Mouse (Mus musculus) embryo, embryonic 9.5 days (tissue): Measurements from ENCODE around the gene Bcl2l12.
"Not testable (repeated sequence)": the region's sequence is repeated elsewhere in the genome, so short reads cannot be mapped to it uniquely, and the experiment has no call there.

ENCODE experiments used
- DNase-seq: peaks from one replicate; pipeline ENCODE4 v3.0.0-alpha.2; 2017; ENCODE audit errors: extremely low spot score

The Bcl2l12 gene

DNA sequence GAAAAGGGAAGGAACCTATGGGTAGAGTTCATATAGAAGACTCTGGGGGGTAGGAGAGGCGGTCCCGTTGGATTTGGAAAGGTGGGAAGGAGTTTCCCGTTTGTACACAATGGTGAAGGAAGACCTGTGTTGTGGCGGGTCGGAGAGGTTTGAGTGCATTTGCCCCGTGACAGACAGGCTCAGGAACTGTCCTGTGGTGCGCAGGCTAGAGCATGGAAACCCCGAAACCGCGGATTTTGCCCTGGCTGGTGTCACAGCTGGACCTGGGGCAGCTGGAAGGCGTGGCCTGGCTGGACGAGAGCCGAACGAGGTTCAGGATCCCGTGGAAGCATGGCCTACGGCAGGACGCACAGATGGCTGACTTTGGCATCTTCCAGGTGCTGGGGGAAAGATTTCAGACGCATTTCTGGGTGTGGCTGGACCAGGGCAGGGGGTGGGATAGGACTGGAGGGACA is at the start of gene Bcl2l12:
TSS of gene Bcl2l12 (minus strand) at position 212 of the 455 bp plus-strand sequence.
- DNase-seq = peak; percentile 50

DNA sequence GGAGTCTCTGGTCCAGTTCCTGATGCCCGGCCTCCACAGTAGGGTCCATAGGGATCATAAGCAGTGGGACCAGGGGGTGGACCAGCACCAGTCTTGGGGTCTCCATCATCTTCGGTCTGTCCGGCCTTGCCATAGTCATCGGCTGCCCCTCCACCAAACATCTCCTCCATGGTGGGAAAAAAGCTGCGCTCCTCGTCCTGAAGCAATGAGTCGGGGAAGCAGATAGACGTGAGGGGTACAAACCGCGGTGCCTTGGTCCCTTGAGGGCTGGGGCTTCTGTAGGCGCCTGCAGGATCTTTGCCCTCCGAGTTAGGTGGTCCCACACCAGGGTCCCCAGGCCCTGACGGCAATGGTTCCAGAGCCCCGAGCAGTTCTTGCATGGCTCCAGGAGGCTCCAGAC is 49.0 kb upstream of the Bcl2l12 start:
- no peak for DNase-seq

DNA sequence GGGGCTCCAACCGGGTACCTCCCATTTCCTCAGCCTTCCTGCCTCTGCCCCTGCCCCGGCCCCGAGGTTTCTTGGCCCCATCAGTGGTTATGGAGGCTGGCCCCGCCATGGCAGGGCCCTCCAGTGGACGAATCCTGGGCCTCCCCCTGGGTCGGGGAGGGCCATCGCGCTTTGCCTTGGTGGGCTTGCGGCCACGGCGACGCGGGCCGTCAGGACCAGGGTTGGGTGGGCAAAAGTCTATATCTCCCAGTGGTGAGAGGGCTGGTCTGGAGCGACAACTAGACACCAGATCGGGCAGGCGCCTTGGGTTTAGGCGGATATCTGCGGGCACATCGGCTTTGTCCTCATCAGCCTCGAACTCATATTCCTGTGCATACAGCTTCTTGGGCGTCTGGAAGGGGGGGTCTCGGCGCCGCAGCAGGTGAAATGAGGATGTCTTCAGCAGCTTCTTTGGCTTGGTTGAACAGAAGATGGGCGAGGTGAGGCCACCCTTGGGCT is 48.4 kb upstream of the Bcl2l12 start:
- no peak for DNase-seq

DNA sequence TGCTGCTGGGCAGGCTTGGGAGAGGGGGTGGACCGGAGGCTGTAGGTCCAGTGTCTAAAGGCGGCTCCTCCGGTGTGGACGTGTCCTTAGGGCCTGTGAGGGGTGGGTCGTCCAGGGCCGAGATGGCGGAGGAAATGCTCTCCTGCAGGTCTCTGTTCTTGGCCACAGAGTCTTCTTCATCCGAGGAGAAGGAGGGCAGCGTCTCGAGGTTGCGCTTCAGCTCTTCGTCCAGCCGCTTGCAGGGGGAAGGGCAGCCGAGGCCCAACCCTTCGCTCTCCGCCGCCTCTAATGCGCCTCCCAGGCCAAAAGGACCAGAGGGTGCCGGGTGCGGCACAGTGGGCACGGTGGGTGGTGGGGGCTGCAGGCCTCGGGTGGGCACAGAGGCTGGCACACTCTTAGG is 47.2 kb upstream of the Bcl2l12 start:
- no peak for DNase-seq

DNA sequence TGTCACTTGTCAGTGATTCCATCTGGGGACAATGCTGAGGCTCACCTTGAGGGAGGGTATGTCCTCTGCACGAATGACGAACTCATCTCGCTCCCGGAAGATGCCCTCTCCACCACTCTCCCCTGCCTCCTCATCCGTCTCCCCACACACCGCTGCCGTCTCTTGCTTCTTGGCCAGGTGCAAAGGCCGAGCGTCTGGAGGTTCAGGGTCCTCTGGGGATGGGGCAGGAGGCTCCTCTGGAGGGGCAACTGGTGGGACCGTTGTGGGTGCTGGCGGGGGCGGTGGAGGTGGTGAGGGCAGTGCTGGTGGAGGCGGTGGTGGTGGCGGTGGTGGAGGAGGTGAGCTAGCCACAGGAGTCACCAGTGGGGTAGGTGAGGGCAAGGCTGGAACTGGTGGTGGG is 44.8 kb upstream of the Bcl2l12 start:
- DNase-seq = no peak

DNA sequence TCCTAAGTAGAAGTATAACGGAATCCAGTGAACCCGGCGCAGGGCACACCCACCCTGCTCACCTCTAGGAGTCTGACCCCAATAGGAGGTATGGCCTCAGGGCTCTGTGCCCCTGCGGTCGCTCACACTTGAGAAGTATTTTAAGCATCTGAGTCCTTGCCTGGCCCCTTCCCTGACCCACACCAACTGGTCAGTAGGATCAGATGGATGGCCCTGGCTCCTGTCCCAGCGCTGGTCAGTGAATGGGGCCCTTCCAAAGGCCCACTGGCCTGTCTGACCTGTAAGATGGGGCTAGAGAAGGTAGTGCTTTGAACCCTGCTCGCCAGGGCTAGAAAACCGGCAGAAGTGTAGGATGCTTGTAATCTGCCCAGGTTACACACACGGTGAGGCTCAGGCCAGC is 42.3 kb upstream of the Bcl2l12 start:
- no peak for DNase-seq

DNA sequence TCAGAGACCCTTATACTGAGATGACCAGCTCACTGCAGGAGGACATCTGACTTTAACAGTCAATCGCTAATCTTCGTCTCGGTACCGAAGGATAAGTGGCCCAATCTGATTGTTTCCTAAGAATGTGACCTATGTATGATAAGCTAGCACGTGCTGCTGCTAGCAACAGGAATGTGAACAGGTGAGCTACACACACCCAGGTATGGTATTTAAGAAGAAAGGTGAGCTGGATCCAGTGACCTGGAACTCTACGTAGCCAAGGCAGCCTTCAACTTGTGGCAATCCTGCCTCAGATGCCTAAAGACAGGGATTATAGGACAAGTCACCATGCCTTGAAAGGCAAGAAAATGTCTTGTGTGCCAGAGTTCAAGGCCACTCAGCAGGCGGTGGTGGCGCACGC is 39.9 kb upstream of the Bcl2l12 start:
- DNase-seq = no peak

DNA sequence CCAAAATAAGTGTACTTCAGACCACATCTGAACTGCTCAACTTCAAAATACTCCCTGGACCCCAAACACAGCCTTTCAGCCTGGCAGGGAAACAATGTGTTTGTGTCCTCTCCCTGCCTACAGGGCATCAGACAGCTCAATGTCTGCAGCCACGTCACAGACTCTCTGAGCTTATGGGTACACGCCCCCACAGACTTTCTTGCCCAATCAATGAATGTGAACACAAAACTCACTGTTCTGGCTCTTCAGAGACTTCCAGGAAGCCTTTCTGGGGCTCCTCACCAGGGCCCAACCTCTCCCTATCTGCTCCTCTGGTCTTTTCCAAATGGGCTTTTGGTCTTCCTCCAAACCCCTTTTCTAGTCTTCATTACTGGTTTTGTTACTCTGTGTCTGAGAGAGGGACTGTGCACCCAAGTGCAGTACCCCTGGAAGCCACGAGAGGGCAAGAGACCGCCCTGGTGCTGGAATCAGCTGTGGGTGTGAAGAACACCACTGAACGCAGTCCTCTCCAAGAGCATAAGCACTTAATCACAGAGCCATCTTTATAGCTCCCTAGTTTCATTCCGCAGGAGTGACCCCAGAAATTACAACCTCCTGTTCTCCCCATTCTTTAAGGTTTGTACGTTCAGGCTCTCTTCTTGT is 39.3 kb upstream of the Bcl2l12 start:
- peak; percentile 59 for DNase-seq

DNA sequence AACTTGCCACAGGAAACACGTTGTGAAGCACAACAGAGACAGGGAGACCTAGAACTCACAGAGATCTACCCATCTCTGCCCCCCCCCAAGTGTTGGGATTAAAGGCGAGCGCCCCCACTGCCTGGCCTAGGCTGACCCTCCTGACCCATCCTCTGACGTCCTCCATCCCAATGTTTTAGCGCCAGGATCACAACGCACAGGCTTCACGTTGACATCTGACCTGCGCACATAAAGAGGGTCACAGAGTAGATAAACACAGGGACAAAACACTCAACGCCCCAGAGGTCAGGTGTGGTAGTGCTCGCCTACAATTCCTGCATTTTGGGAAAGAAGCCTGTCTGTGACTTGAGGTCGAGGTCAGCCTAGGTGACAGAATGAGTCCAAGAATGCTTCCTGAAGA is 38.2 kb upstream of the Bcl2l12 start:
- DNase-seq = no peak

DNA sequence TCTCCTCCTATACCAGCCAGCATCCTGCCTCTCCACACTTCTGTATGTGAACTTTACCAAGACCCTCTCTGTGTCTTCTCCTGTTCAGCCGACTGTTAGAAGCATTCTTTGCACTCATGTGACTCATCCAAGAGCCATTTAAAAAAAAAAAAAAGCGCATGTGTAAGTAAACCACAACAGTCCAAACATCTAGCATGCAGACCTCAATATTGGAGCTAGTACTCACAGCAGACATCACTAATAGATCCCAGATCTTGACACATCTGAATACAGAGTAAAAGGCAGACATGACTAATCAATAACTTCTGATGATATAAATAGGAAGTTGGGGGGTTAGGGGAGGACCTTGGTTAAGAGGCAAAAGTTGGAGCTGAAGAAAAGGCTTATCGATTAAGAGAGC is 37.1 kb upstream of the Bcl2l12 start:
- DNase-seq = no peak

DNA sequence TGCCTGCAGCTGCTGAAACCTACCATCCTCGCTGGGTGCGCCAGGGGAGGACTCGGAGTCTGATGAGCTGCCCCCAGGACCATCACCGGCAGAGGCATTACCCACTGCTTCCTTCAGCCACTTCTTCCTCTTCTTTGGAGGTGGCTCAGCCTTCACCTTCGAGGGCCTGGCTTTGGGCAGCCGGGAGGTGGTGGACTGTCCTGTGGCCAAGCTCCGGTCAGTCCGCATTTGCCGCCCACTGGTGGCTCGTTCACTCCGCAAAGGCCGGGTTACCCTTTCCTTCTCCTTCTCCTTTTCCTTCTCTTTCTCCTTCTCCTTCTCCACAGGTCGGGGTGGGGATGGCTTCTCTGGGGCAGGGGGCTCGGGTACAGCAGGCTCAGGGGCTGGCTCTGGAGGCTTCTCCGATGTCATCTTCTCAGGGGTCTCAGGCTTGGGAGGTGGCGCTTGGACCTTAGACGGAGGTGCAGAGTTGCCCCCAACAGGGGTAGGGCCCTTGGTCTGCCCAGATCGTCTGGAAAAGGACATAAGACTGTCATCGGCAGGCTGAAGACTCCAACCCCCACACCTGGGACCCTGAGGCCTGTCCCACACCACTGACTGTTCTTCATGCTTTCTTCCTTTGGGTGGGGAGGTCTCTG is 35.3 kb upstream of the Bcl2l12 start:
- DNase-seq = no peak

DNA sequence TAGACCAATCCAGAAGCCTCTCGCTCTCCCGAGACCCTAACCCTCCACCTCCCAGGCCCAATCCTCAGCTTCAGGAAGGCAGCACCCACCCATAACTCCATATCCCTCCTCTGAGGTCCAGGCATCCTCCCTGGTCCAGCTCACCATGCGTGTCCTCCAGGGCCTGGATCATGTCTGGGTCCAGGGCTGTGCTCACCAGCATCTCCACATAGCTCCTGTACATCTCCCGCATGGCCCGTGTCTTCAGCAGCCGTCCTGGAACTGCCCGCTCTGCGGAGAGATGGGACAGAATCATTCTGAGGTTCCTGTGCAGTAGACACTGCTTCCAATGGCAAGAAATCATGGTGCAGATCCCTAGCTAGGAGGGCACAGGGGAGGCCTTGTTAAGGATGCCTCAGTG is 32.3 kb upstream of the Bcl2l12 start:
- no peak for DNase-seq

DNA sequence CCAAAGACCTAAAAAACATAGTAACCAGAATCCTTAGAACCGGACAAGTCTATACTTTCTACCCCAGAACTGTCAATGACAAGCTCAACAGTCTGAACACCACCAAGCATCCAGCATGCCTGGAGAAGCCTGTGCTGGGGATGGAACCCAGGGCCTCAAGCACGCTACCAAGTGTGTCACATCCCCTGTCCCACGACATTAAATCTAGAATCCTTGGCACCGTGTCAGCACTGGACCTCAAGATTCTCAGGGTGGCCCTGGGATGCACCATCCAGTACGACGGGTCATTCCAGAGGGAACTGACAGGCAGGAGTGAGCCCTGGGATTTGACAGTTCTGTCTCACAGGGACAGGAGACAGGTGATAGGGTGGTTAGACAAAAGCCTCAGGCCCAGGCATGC is 31.5 kb upstream of the Bcl2l12 start:
- no peak for DNase-seq

DNA sequence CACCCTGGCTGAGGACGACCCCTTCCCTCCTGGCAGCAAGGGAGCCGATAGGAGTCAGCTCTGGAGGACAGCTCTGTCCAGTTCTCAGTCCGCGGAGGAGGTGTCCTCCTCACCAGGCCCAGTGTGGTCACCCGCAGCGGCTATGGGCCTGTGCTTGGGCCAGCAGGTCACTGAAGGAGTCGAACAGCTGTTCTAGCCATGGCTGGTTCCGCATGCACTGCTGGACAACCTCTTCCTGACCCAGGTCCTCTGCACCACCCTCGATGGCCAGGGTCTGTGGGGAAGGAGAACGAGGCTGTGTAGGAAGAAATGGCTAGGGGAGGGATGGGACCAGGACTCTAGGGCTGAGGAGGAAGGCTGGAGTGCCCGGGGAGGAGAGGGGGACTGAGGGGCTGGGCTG is 29.8 kb upstream of the Bcl2l12 start:
- no peak for DNase-seq

DNA sequence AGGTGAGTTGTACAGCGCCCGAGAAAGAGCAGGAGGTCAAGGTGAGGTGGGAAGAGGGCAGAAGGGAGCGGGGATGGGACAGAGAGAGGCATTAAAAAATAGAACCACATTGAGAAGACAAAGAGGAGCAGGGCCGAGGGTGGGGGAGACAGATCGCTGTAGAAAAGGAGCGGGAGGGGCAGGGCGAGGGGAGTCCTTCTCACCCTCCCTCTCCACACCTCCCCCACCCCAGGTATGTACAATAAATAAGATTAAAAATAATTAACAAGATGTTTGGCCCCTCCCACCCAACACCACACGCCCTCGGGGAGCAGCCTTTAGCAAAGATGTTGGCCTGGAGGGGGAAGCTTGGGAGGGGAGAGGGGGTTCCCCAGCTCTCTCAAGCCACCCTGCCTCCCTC is 29.2 kb upstream of the Bcl2l12 start:
- DNase-seq = no peak

DNA sequence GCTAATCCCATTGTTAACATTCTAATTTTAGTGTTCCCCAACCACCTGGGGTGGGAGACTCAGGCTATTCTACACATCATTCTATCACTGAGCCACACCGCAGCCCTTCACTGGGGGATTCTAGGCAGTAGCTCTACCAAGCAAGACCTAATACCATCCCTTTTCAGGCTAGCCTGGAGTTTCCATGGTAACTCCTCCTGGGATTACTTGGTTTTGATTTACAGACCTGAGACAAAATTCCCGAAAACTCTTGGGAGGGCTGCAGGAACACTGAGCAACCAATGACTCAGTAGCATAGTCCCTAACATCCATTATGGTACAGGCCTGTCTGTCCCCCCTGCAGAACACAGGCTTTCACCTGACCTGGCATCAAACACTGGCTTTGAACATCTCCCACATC is 27.7 kb upstream of the Bcl2l12 start:
- no peak for DNase-seq

DNA sequence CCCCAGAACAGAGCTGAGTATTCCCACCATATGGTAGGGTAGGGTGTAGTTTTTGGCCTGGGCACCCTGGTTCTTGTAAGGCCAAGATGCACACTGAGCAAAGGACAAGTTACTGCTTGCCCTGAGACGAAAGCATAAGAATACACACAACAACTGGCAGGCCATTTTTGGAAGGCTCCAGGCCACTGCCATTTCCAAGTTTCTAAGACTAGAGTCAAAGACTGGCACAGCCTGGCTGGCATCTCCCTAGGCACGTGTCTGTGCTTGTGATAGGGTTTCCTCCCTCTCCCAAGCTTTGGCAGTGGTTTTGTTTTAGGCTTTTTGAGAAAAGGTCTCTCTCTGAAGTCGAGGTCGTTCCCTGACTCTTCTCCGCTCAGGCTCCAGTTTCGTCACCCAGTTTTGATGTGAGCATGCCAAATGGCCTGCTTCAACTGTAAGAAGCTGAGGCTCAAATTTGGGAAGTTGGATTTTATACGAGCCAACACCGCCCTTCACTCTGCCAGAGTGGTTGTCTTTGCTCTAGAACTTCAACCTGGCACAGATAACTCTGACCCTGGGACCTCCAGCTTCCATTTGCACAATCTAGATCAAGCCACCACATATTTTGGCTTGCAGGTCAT is 27.2 kb upstream of the Bcl2l12 start:
- no peak for DNase-seq

DNA sequence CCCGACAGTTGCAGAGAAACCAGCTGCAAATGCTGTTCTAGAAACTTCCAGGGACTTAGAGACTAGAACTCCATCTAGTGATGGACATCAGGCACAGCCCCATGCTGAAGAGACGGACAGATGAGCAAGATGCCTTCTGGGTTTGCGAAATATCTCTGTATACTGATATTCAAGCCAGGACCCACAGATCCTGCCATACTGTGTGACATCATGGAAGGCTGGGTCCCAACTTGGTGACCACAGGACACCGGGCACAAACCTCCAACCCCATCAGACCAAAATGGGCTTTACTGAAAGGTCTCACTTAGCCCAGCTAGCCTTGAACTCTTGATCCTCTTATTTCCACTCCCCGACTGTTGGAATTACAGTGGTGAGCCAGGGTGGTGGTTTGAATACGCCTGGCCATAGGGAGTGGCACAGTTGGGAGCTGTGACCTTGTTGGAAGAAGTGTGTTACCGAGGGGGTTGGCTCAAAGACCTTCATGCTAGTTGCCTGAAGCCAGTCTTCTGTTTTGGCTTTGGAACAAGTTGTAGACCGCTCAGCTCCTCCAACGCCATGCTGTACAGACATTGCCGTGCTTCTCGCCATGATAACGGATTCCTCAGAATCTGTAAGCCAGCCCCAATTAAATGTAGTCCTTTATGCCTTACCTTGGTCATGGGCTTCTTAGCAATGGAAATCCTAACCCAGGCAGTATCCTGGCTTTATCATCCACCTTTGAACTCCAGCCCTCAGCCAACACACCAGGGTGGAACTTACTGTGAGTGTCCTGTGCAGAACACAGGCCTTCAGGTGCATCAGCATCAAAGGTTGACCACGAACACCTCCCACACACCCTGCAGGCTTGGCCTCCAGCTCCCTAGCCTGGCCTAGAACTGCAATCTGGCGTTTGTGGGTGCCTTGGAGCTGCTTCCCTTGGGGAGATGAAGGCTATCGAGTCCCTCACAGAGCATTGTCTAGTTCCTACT is 26.1 kb upstream of the Bcl2l12 start:
- no peak for DNase-seq

DNA sequence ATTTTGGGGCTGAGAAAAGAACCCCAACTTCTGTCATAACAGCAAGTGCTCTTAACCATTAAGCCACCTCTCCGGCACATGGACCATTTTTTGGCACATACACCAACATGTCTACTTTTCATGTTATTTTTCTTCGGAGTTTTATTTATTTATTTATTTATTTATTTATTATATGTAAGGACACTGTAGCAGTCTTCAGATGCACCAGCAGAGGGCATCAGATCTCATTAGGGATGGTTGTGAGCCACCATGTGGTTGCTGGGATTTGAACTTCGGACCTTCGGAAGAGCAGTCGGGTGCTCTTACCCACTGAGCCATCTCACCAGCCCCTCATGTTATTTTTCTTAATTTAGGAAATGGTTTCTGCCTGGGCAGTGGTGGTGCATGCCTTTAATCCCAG is 25.2 kb upstream of the Bcl2l12 start:
- DNase-seq = not testable (repeated sequence)

DNA sequence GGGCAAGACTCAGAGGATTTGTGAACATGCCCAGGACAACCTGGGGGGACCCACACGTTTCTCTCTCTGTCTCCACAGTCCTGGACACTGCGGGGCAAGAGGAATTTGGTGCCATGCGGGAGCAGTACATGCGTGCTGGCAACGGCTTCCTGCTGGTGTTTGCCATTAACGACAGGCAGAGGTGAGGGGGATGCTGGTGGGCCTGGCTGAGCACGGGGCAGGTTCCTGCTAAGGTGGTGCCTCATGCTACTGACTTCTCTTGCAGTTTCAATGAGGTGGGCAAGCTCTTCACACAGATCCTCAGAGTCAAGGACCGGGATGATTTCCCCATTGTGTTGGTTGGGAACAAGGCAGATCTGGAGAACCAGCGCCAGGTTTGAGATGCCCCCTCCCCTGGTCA is 21.7 kb upstream of the Bcl2l12 start:
- DNase-seq = no peak

DNA sequence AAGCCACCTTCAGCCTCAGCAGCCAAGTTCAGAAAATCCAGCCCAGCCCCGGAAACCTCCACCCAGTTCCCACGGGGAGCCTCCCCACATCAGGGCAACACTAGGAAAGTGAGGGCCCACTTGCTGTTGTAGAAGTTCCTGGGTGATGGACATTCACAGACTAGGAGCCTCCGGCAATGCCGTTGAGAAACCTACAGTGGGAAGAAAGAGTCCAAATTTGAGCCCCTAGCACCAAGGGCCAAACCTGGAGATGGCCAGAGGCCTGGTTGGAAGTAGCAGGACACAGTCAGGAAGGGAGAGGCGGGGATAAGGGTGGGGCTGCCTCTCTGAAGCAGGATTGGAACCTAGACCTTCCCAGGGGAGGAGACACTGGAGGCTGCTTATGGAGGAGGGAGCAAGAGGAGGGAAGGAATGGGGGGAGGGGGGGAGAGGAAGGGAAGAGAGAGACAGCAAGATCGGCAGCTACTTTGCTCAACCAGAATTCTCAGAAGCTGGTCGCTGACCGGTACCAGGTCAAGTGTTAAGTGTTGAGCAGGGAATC is 20.6 kb upstream of the Bcl2l12 start:
- DNase-seq = peak; percentile 47
